Mouse (Mus musculus) neural tube, embryonic 11.5 days (tissue): ENCODE measurements at regions not wholly inside any gene's neighbourhood (a gene's known extent, or its start where the extent isn't known, plus 50 kb on each side); places are given as distances from the start of the nearest gene placed in this dataset.

Experiments used
- ATAC-seq: fragments of 200-750 bp; cut with Nextera tagmentation; 2 replicates; pipeline ENCODE4 v1.8.0; 2017; ENCODE audit warnings: moderate number of reproducible peaks, mild to moderate bottlenecking, moderate TSS enrichment, moderate library complexity; ENCODE audit not compliant: insufficient read depth, low FRiP score, low TSS enrichment
- DNase-seq: peaks from one replicate; pipeline ENCODE4 v3.0.0-alpha.2; 2015; ENCODE audit warnings: low spot score
- H3K27ac ChIP-seq: fragments of 300-500 bp; sonication (generic); 2 replicates; pipeline ENCODE4 v1.5.1; 2014; ENCODE audit warnings: low read depth, mild to moderate bottlenecking, low read length
- H3K27me3 ChIP-seq: fragments of 300-500 bp; sonication (generic); 2 replicates; pipeline ENCODE4 v1.6.1; 2014; ENCODE audit warnings: mild to moderate bottlenecking, low read length, mixed read lengths; ENCODE audit not compliant: control insufficient read depth, insufficient read depth
- H3K36me3 ChIP-seq: fragments of 300-500 bp; sonication (generic); 2 replicates; pipeline ENCODE4 v1.6.1; 2014; ENCODE audit warnings: mild to moderate bottlenecking, low read length, moderate library complexity, mixed read lengths; ENCODE audit not compliant: control insufficient read depth, insufficient read depth
- H3K4me1 ChIP-seq: fragments of 300-500 bp; sonication (generic); 2 replicates; pipeline ENCODE4 v1.6.1; 2014; ENCODE audit warnings: low read length, mixed read lengths; ENCODE audit not compliant: control insufficient read depth, insufficient read depth
- H3K4me2 ChIP-seq: fragments of 300-500 bp; sonication (generic); 2 replicates; pipeline ENCODE4 v1.6.1; 2014; ENCODE audit warnings: low read depth, mild to moderate bottlenecking, moderate library complexity
- H3K4me3 ChIP-seq: fragments of 300-500 bp; sonication (generic); 2 replicates; pipeline ENCODE4 v1.5.1; 2014; ENCODE audit warnings: low read depth, low read length
- H3K9ac ChIP-seq: fragments of 300-500 bp; sonication (generic); 2 replicates; pipeline ENCODE4 v1.6.1; 2014; ENCODE audit warnings: mild to moderate bottlenecking, low read length
- H3K9me3 ChIP-seq: fragments of 300-500 bp; sonication (generic); 2 replicates; pipeline ENCODE4 v1.6.1; 2016; ENCODE audit warnings: low read length; ENCODE audit not compliant: control insufficient read depth
- WGBS: fragments of 180-500 bp; shearing (Covaris S2); extraction: QIAGEN DNeasy Blood & Tissue Kit; methylation state at CpG from one replicate; pipeline ENCODE4 v1.1.7; 2014; 5-methylcytosine and 5-hydroxymethylcytosine counted together

DNA sequence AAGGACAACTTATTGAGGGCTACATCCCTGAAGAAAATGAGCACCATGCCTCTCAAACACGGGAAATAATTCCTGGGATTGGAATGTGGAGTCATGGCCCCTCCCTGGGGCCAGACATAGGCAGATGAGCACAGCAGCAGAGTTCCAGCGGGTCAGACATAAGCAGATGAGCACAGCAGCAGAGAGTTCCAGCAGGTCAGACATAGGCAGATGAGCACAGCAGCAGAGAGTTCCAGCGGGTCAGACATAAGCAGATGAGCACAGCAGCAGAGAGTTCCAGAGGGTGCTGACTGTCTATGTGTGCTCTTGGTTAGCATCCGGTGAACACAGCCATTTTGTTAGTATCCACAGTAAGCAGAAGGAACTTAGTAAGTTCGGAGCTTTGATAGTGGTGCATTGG lies 126.2 kb upstream of the Ptprm start:
- Histone ChIP-seq H3K9ac (no peak overlapping the region), H3K4me2 (no peak overlapping the region), H3K9me3 (no peaks in the 10 kb centered on the region), H3K4me1 (no peaks in the 10 kb centered on the region), H3K4me3 (no peak overlapping the region), H3K36me3 (no peaks in the 10 kb centered on the region), H3K27me3 (no peaks in the 10 kb centered on the region), H3K27ac (no peak overlapping the region)
- 76% methylated on average over 5 of the region's 5 CpGs for WGBS
- ATAC-seq (no peak), DNase-seq (no peak)

DNA sequence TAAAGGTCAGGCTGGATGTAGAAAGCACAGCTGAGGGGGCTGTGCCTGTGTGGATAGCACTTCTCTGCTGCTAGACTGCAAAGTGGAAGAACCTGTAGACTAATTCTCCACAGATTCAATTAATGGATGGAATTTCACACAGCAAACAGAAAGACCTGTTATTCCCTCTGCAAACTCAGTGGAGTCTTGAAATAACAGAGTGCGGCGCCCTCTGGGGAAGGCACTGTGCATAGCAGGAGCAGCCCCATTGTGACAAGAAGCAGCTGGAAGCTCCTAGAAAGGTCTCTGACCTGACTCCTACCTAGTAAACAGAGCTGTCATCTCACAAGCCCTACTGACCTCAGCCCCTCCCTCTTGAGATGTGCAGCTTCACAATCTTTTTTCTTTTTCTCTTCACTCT lies 118.9 kb upstream of the Ptprm start:
- no peaks in the 10 kb centered on the region for H3K36me3 ChIP-seq
- no peaks in the 10 kb centered on the region for H3K9me3 ChIP-seq
- H3K4me2 ChIP-seq: no peak overlapping the region
- H3K4me3 ChIP-seq: no peak overlapping the region
- H3K27ac ChIP-seq: no peak overlapping the region
- no peak for ATAC-seq
- no peaks in the 10 kb centered on the region for H3K4me1 ChIP-seq
- 39% methylated on average over 2 of the region's 2 CpGs for WGBS
- no peak overlapping the region for H3K9ac ChIP-seq
- H3K27me3 ChIP-seq: no peaks in the 10 kb centered on the region
- peak; percentile 72 for DNase-seq

DNA sequence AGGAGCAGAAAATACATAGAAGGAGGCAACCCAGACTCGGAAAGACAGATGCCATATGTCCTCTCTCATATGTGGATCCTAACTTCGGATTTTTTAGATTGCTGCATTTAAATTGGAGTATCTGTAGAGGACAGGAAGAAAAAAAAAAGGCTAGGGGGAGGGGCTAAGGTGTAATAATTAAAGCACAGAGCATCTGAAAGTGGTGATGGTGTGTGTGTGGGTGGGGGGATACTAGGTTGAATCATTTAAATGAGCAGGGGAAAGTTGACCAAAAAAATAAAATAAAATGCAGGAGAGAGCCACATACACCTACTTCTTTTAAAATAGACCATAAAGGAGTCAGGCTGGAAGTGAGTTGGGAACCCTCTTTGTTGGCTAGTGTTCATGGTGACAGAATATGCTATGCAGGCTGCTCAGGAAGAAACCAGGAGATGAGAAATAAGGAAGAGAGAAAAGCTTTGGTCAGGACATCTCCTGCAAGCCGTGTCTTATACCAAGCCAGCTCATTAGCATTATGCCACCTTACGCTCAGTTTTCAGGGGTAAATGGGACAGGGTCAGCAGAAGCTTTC lies 104.7 kb upstream of the Ptprm start:
- Histone ChIP-seq H3K4me2 (no peak overlapping the region), H3K27ac (no peak overlapping the region), H3K9me3 (no peaks in the 10 kb centered on the region), H3K4me1 (no peaks in the 10 kb centered on the region), H3K9ac (no peak overlapping the region), H3K27me3 (no peaks in the 10 kb centered on the region), H3K36me3 (no peaks in the 10 kb centered on the region), H3K4me3 (no peak overlapping the region)
- no peak for ATAC-seq
- DNase-seq: no peak
- 80% methylated on average over 4 of the region's 4 CpGs for WGBS

DNA sequence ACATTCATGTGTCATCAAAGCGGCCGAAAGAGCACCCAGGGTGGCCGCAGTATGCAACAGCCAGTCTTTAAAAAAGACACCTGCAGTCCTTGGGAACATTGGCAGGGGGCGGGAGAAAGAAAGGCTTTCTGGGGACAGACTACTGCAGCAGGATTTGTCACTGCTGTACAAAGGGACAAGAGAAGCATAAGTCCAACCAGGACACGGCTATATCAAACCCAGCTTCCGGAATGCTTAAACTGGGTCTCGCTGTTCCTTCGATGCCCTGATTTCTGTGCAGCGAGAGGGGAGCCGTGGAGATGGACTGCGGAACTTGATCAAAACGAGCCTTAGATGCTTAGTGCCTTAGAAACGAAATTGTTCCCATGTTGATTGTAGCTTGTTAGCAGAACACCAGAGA lies 97.7 kb upstream of the Ptprm start:
- Histone ChIP-seq H3K36me3 (no peaks in the 10 kb centered on the region), H3K4me1 (no peaks in the 10 kb centered on the region), H3K4me3 (no peak overlapping the region), H3K27me3 (no peaks in the 10 kb centered on the region), H3K9me3 (no peaks in the 10 kb centered on the region), H3K27ac (no peak overlapping the region), H3K9ac (no peak overlapping the region), H3K4me2 (no peak overlapping the region)
- WGBS: 84% methylated on average over 13 of the region's 13 CpGs
- DNase-seq: no peak
- no peak for ATAC-seq

DNA sequence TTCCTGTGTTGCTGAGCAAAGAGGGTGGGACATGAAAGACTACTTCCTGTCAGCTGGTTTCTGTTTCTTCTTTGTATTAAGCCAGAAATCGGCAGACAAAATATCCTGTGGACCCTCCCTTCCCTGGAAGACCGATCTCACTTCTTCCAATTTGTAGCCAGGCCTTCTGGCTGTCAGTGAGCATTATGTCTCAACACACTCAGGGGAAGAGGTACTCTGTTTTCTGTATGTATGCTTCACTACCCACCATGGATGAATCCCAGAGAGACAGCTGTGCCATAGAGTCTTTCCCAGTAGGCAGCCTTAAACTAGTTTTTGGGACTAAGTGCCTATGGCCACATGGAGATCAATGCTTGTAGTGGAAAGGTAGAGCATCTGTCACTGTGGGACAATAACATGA lies 96.8 kb upstream of the Ptprm start:
- Histone ChIP-seq H3K36me3 (no peaks in the 10 kb centered on the region), H3K9ac (no peak overlapping the region), H3K4me2 (no peak overlapping the region), H3K4me3 (no peak overlapping the region), H3K9me3 (no peaks in the 10 kb centered on the region), H3K4me1 (no peaks in the 10 kb centered on the region), H3K27me3 (no peaks in the 10 kb centered on the region), H3K27ac (no peak overlapping the region)
- ATAC-seq (no peak), DNase-seq (no peak)
- 86% methylated on average over 2 of the region's 2 CpGs for WGBS

DNA sequence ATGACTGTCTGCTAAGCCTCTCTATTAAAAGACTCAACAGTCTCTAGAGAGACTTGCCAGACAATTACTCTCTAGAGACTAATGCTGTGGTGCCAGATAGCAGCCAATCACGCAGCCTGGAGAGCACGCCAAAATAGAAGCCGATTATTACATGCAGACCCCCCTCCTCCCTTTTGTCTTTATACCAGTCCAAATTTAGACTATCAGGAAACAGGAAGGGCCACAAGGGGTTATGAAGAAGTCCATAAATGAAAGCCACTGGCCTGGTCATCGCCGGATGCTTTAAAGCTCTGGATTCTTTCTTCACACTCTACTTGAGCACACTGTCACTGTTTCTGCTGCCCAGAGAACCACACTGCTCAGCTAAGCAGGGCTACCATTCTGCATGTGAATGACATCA lies 95.8 kb upstream of the Ptprm start:
- H3K9ac ChIP-seq: no peak overlapping the region
- DNase-seq (no peak), ATAC-seq (no peak)
- H3K27me3 ChIP-seq: no peaks in the 10 kb centered on the region
- no peaks in the 10 kb centered on the region for H3K36me3 ChIP-seq
- WGBS: 88% methylated on average over 5 of the region's 5 CpGs
- no peaks in the 10 kb centered on the region for H3K9me3 ChIP-seq
- no peak overlapping the region for H3K4me2 ChIP-seq
- no peak overlapping the region for H3K4me3 ChIP-seq
- no peak overlapping the region for H3K27ac ChIP-seq
- no peaks in the 10 kb centered on the region for H3K4me1 ChIP-seq

DNA sequence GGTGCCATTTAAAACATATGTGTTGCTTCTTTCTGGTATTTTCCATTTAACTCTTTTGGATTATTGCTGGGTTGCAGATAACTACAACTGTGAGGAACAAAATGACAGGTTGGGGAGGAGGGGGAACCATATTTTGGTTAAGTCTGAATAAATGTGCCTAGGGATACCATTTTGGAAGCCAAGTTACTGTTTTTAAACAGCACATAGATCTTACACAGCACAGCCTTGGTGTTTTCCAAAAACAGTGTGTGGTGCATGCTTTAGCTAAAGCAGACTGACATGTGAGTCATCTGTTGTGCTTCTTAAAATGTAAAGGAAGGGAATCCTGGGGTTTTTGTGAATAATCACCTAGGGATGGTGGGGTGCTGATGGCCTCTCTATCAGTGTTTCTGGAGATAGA lies 91.7 kb upstream of the Ptprm start:
- Histone ChIP-seq H3K27me3 (no peaks in the 10 kb centered on the region), H3K9me3 (peaks cover 3% of the 10 kb centered on the region; the same call in 1 of the 2 replicates), H3K4me3 (no peak overlapping the region), H3K9ac (no peak overlapping the region), H3K4me1 (no peaks in the 10 kb centered on the region), H3K4me2 (no peak overlapping the region), H3K36me3 (no peaks in the 10 kb centered on the region), H3K27ac (no peak overlapping the region)
- DNase-seq: no peak
- ATAC-seq: no peak

DNA sequence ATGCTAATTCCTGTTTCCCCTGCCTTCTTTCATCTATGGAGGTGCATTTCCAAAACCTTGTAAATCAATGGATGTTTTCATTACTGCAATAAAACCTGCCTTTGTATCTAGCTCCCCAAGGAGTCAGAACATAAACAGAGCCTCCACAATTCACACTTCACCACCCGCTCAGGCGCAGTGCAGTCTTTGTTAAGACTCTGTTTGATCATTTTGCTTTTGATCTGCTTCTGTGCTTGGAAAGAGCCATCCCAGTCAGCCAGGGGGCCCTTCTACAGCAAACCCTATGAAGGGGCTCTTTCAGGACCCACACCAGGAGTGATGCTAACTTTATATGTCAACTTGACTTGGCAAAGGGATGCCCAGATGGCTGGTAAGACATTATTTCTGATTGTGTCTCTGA lies 86.7 kb upstream of the Ptprm start:
- Histone ChIP-seq H3K4me1 (no peaks in the 10 kb centered on the region), H3K9me3 (peaks cover 3% of the 10 kb centered on the region; the same call in 1 of the 2 replicates), H3K9ac (no peak overlapping the region), H3K27me3 (no peaks in the 10 kb centered on the region), H3K4me2 (no peak overlapping the region), H3K27ac (no peak overlapping the region), H3K4me3 (no peak overlapping the region), H3K36me3 (no peaks in the 10 kb centered on the region)
- no peak for ATAC-seq
- 58% methylated on average over 2 of the region's 2 CpGs for WGBS
- no peak for DNase-seq

DNA sequence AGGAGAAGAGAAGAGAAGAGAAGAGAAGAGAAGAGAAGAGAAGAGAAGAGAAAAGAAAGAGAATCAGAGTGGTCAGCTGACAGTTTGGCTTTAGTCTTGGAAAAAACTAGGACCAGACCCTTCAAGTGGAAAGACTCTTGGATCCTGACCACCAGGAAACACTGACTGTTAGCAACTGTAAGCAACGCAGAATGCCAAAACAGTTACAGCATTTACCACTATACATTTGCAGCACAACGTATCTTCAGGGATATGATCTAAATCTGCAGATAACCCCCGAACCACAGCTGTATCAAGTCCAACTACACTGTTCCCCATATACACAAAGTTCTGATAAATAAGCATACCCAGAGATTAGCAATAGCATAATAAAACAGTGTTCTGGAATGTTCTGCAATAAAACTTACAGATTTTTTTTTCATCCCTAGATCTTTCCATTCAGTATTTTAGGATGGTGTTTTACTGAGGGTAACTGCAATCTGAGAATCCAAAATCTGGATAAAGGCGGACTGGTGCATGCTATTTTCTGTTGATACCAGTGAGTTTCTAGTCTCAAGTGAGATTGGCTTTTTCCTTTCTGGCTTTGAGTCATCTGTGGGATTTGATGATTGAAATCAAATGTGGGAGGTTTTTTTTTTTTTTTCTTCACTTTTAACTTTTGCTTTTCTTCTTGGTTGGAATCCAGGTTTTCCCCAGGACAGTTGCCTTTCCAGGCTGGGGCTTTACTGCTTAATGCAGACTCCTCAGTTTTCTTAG lies 65.9 kb upstream of the Ptprm start:
- no peaks in the 10 kb centered on the region for H3K9me3 ChIP-seq
- no peaks in the 10 kb centered on the region for H3K4me1 ChIP-seq
- no peak overlapping the region for H3K9ac ChIP-seq
- H3K4me2 ChIP-seq: no peak overlapping the region
- H3K4me3 ChIP-seq: no peak overlapping the region
- ATAC-seq (no peak), DNase-seq (no peak)
- 95% methylated on average over 4 of the region's 4 CpGs for WGBS
- H3K27me3 ChIP-seq: no peaks in the 10 kb centered on the region
- no peak overlapping the region for H3K27ac ChIP-seq
- H3K36me3 ChIP-seq: no peaks in the 10 kb centered on the region
